Mouse (Mus musculus): ENCODE results near the gene Mex3d.

DNA sequence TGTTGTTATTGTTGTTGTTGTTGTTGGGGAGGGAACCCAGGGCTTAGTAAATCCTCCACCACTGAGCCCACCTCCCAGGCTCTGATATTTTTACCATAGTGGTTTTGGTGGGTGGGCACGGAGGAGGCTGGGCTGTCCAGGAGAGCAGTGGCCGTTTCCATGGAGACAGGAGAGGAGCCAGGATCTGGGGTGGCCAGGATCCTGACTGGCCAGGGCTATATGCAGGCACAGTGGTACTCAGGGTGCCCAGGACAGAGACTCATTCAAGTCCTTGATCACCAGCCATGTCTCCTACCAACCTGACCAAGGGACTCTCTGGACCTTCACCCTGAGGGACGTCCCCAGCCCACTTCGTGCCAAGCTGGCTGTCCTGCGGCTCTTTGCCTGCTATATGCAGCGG, 23.7 kb downstream of the Mex3d start:
- TF ChIP-seq MYC (IDR thresholded peaks at IDR 0.05; ENCODE audit: low read depth, low read length) (no peak), CHD2 (IDR thresholded peaks at IDR 0.05; ENCODE audit: low read length) (no peak), CTCF (IDR thresholded peaks at IDR 0.05 in 2 of 3, conservative IDR thresholded peaks at IDR 0.05 in 1 of 3; ENCODE audit: control insufficient read depth in 1 of 3, insufficient read depth in 1 of 3, low read depth in 2 of 3, low read length in 3 of 3, poor library complexity in 1 of 3, severe bottlenecking in 1 of 3) (no peak), MAFK (IDR thresholded peaks at IDR 0.05; ENCODE audit: borderline replicate concordance, low read depth, low read length) (no peak), JUND (IDR thresholded peaks at IDR 0.05; ENCODE audit: low read depth, low read length) (no peak), SMC3 (IDR thresholded peaks at IDR 0.05; ENCODE audit: low read depth, low read length) (no peak), POLR2AphosphoS5 (IDR thresholded peaks at IDR 0.05; ENCODE audit: borderline replicate concordance, low read depth, low read length) (no peak), ZC3H11A (IDR thresholded peaks at IDR 0.05; ENCODE audit: low read depth, low read length) (no peak), POLR2A (IDR thresholded peaks at IDR 0.05; ENCODE audit: control insufficient read depth in 1 of 2, insufficient read depth in 1 of 2, low read depth in 1 of 2, low read length in 2 of 2, poor library complexity in 1 of 2) (no peak), HCFC1 (IDR thresholded peaks at IDR 0.05; ENCODE audit: low read depth, low read length) (no peak), GABPA (IDR thresholded peaks at IDR 0.05; ENCODE audit: low read depth, low read length) (no peak), ZNF384 (IDR thresholded peaks at IDR 0.05; ENCODE audit: low read depth, low read length) (no peak)
